Mouse (Mus musculus) small intestine, adult 2 months (tissue): ENCODE measurements at regions not wholly inside any gene's neighbourhood (a gene's known extent, or its start where the extent isn't known, plus 50 kb on each side); places are given as distances from the start of the nearest gene placed in this dataset.

Source experiments
- CTCF ChIP-seq: fragments of 200-500 bp; IDR thresholded peaks from 2 replicates; pipeline ENCODE4 v1.5.1; 2012; ENCODE audit warnings: low read depth, mild to moderate bottlenecking, control low read depth, inconsistent platforms, low read length, moderate library complexity, mixed read lengths; ENCODE audit not compliant: insufficient replicate concordance, insufficient read length; ENCODE audit errors: extremely low read depth
- POLR2A ChIP-seq: fragments of 200-500 bp; IDR thresholded peaks from 2 replicates; pipeline ENCODE4 v1.6.1; 2012; ENCODE audit warnings: low read depth, mild to moderate bottlenecking, control low read depth, inconsistent platforms, low read length, moderate library complexity

DNA sequence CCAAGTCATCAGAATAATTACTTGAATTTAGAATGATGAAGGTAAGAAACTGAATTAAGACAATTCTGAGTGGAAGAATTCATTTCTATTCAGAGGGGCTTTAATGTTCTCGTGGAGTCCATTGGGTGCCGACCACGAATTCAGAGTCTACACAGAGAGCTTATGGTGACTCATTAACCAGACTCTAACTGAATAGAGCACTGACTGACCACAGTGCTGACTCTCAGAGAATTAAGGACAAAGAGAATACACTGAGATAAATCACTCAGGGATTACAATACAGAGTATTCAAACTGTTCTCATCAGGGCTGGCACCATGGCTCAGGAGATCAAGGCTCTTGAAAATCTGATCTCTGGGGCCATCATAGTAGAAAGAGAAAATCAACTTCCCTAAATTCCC is 366.7 kb downstream of the Wdr11 start:
- TF ChIP-seq CTCF (no peak), POLR2A (no peak)
